Mouse (Mus musculus) thymus, postnatal 36 days (tissue): ENCODE results near the gene Smim14.
"Not testable (repeated sequence)": the region's sequence is repeated elsewhere in the genome, so short reads cannot be mapped to it uniquely, and the experiment has no call there.

ENCODE experiments used
- DNase-seq, 2 experiments: peaks; one replicate each; pipeline ENCODE4 v3.0.0; 2022; ENCODE audit warnings: mixed read lengths in 2 of 2

Gene Smim14

GRCm38 (mm10) chr5:65536751-65537419, at the start of gene Smim14, which contains the start of gene Ube2k:
Gene Smim14 (minus strand): TSS chr5:65537184.
Gene Ube2k (plus strand): TSS chr5:65537233.
- peak; percentile 94 to 96 for DNase-seq

- no peak for DNase-seq
Measured at GRCm38 (mm10) chr5:65586291-65586690, 49.3 kb upstream of the Smim14 start.

GRCm38 (mm10) chr5:65578545-65578944, 41.6 kb upstream of the Smim14 start:
- DNase-seq, result no peak

- no peak for DNase-seq
Measured at GRCm38 (mm10) chr5:65575896-65576295, 38.9 kb upstream of the Smim14 start.

GRCm38 (mm10) chr5:65574876-65575275, 37.9 kb upstream of the Smim14 start:
- DNase-seq, result no peak

DNA sequence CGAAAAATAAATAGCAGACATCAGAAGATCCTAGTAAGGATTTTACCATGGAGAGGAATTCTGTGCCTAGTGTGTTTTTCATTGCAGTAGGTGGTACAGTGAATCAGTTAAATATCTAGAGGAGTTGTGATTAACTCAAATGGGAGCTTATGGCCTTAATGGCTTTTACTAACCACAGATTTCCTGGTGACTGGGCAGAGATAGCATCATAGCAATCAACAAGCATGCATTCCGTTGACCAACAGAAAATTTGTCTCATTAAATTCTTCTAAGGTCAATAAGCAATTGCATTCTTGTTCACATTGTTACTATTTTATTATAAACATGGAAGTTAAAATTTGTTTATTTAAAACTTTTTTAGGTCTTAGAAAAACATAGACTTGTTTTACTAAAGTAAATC, 28.5 kb upstream of the Smim14 start:
- DNase-seq, result no peak

DNA sequence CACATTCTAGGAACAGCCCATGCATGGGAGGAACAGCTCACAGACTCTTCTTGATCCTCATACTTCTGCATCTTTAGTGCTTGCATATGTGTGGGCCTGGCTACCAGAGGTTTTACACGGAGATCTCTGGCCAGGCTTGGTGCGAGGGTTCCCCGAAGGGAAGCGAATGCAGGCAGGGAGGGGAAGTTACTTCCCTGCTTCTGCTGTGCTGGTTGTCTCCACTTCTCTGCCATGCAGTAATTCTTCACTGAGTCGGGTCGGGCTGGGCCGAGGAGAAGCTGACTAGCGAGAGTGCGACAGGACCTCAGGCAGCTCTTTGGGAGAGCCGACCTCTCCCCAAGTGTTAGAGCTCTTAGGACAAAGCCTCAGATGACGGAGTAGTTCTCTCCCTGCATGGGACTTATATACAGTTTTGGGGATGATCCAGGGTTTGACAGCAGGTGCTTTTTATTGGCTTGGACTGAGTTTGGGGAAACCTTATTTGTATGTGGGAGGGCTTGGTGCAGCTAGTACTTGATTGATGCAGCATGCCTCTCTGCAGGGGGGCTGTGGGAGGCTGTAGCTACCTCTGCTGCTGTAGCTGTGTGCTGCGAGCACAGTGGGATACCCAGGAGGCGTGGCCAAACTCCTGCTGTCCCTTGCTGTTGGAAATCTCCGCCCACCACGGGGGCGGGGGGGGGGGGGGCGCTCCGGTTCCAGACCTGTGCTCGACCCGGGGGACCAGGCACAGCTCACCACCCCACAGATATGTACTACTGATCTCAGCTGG, 24.3 kb upstream of the Smim14 start:
- no peak for DNase-seq

- no peak for DNase-seq
Measured at GRCm38 (mm10) chr5:65557109-65557508, 20.1 kb upstream of the Smim14 start.

GRCm38 (mm10) chr5:65549677-65550076, 12.7 kb upstream of the Smim14 start:
- no peak for DNase-seq

DNA sequence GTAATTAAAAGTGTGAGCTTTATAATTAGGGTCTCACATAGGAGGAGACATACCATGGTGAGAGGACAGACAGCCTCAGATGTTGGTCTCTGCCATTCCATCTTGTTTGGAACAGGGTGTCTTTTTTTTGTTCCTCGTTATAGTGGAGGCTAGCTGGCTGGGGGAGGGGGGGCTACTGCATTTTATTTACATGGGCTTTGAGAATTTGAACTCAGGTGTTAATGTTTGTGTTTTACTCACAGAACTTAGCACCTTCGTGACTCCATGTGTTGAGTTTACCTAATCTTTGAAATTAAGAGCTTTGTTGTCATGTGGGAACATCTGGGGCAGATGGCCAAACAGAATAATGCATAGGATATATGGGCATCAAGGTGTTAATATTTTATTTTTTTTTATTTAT, 7.6 kb upstream of the Smim14 start:
- DNase-seq, result no peak

DNA sequence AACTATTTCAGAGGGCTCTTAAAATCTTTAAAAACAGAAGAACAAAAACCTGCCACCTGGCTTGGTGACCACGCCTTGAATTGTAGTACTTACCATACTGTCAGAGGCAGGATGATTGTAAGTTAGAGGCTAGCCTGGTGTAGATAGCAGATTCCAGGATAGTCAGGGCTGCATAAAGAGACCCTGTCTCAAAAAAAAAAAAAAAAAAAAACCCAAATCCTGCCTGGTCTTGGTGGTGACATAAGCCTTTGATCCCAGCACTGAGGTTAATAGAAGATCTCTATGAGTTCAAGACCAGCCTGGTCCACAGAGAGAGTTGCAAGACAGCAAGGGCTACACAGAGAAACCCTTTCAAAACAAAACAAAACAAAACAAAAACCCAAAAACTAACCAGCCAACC, 6.5 kb upstream of the Smim14 start:
- DNase-seq, result no peak

- no peak for DNase-seq
Measured at GRCm38 (mm10) chr5:65541889-65542288, 4.9 kb upstream of the Smim14 start.

GRCm38 (mm10) chr5:65539786-65540185, 2.8 kb upstream of the Smim14 start:
- DNase-seq, result no peak

- DNase-seq, result no peak
Measured at GRCm38 (mm10) chr5:65538829-65539228, 1.8 kb upstream of the Smim14 start.

- DNase-seq, result no peak
Measured at GRCm38 (mm10) chr5:65538121-65538520, 1.1 kb upstream of the Smim14 start.

DNA sequence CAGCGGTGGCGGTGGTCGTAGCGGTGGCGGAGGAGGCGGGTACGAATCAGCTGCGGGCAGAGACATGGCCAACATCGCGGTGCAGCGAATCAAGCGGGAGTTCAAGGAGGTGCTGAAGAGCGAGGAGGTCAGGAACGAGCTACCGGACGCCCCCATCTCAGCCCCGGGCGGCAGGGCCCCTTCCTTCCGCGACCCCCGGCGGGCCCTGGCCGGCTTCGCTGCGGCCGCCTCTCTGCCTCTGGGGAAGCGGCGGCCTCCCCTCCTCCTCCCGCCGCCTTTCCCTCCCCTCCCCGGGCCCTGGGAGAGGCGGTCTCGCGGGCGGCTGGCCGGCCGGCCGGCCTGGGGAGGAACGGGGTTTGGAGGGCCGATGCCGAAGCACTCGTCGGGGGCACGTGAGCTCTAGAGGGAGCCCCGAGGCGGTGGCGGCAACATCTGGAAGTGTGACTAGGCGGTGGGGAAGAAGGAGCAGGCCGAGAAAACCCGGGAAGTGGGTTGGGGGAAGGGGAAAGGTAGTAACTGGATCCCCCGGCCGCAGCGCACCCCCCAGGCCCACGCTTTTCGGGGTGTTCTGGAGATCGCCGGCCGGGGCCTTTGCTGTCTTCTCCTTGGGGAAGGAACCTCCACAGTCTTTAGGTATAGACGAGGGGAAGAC, 562 bp upstream of the Smim14 start:
- peak in 1 of 2 experiments; percentile 63 for DNase-seq

- not testable (repeated sequence) for DNase-seq
Measured at GRCm38 (mm10) chr5:65536068-65536465, 917 bp downstream of the Smim14 start.

- DNase-seq, result peak; percentile 29 to 43
Measured at GRCm38 (mm10) chr5:65535457-65536067, 1.4 kb downstream of the Smim14 start.

- no peak for DNase-seq
Measured at GRCm38 (mm10) chr5:65534496-65534895, 2.5 kb downstream of the Smim14 start.

- DNase-seq, result no peak
Measured at GRCm38 (mm10) chr5:65531283-65531682, 5.7 kb downstream of the Smim14 start.

- peak in 1 of 2 experiments; percentile 20 for DNase-seq
Measured at GRCm38 (mm10) chr5:65525674-65526443, 11.1 kb downstream of the Smim14 start.

DNA sequence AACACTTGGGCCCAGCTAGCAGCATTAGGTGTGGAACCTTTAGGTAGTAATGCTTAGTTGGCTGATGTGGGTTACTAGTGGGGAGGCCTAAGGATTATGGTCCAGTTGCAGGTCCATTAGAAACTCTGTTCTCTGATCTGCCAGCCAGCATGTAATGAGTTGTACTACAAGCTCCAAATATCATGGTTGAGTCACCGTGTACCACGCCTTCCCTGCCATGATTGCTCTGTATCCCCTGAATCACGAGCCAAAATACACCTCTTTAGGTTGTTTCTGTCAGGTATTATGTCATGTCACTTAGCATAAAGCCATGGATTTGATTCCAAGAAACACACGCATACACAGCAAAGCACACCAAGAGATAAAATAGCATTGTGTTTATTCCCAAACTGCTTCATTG, 12.2 kb downstream of the Smim14 start:
- no peak for DNase-seq
